Mouse (Mus musculus): ENCODE measurements around the gene G6pc.

GRCm38 (mm10) chr11:101426165-101426564 is 58.8 kb downstream of the G6pc start:
- no peak for TF ChIP-seq POLR2A (IDR thresholded peaks at IDR 0.05; ENCODE audit: borderline replicate concordance, extremely low read depth, low read depth, low read length)
- no peak for TF ChIP-seq CTCF (IDR thresholded peaks at IDR 0.05; ENCODE audit: insufficient read depth, low read length)
